Mouse (Mus musculus) limb, embryonic 14.5 days (tissue): Measurements from ENCODE around the gene Ephb3. TPM values are rescaled to one million over a fixed set of nuclear protein-coding genes. Genes with fewer than 3 reads are reported as not detected.
A peak's percentile ranks its signal among the peaks of the same experiment; 100 is the strongest.

Experiments used
- ATAC-seq: fragments of 200-750 bp; cut with Nextera tagmentation; 2 replicates; pipeline ENCODE4 v1.8.0; 2017; ENCODE audit warnings: low read depth, moderate number of reproducible peaks, moderate TSS enrichment; ENCODE audit not compliant: low FRiP score
- DNase-seq: peaks from one replicate; pipeline ENCODE4 v3.0.0-alpha.2; 2015; ENCODE audit warnings: low spot score
- H3K27ac ChIP-seq: fragments of 300-500 bp; sonication (generic); replicated peaks from 2 replicates; pipeline ENCODE4 v1.5.1; 2014; ENCODE audit warnings: low read depth, mild to moderate bottlenecking, low read length, moderate library complexity, mixed read lengths
- H3K27me3 ChIP-seq: fragments of 300-500 bp; sonication (generic); 2 replicates; pipeline ENCODE4 v1.6.1; 2014; ENCODE audit warnings: low read length, mixed read lengths; ENCODE audit not compliant: control insufficient read depth, insufficient read depth
- H3K36me3 ChIP-seq: fragments of 300-500 bp; sonication (generic); 2 replicates; pipeline ENCODE4 v1.6.1; 2014; ENCODE audit warnings: mild to moderate bottlenecking, low read length, moderate library complexity, mixed read lengths; ENCODE audit not compliant: control insufficient read depth, insufficient read depth
- H3K4me1 ChIP-seq: fragments of 300-500 bp; sonication (generic); 2 replicates; pipeline ENCODE4 v1.6.1; 2014; ENCODE audit warnings: antibody characterized with exemption, low read length, mixed read lengths; ENCODE audit not compliant: control insufficient read depth, insufficient read depth
- H3K4me2 ChIP-seq: fragments of 300-500 bp; sonication (generic); replicated peaks from 2 replicates; pipeline ENCODE4 v1.6.1; 2014; ENCODE audit warnings: low read depth, mild to moderate bottlenecking, low read length, moderate library complexity; ENCODE audit not compliant: severe bottlenecking
- H3K4me3 ChIP-seq: fragments of 300-500 bp; sonication (generic); replicated peaks from 2 replicates; pipeline ENCODE4 v1.5.1; 2014; ENCODE audit warnings: low read length
- H3K9ac ChIP-seq: fragments of 300-500 bp; sonication (generic); 2 replicates; pipeline ENCODE4 v1.6.1; 2014; ENCODE audit warnings: mild to moderate bottlenecking, low read depth, low read length, moderate library complexity; ENCODE audit not compliant: severe bottlenecking
- H3K9me3 ChIP-seq: fragments of 300-500 bp; sonication (generic); 2 replicates; pipeline ENCODE4 v1.6.1; 2016; ENCODE audit warnings: low read length; ENCODE audit not compliant: control insufficient read depth
- POLR2A ChIP-seq: fragments of 200-500 bp; IDR thresholded peaks from 2 replicates; pipeline ENCODE4 v1.8.0; 2012; ENCODE audit warnings: inconsistent platforms, mild to moderate bottlenecking, moderate library complexity, borderline replicate concordance; ENCODE audit not compliant: insufficient read depth, insufficient read length; ENCODE audit errors: extremely low read depth
- WGBS: fragments of 180-500 bp; shearing (Covaris S2); extraction: QIAGEN DNeasy Blood & Tissue Kit; methylation state at CpG from one replicate; pipeline ENCODE4 v1.1.7; 2014; 5-methylcytosine and 5-hydroxymethylcytosine counted together
- microRNA-seq: library from miRNA; unstranded; fragments of <30 nt; microRNA quantifications from one replicate; pipeline ENCODE4, GENCODE M21; 2016
- polyA plus RNA-seq, 2 experiments: library from polyadenylated mRNA; depleted of rRNA in 1 of 2; stranded (reverse) in 1 of 2; unstranded in 1 of 2; fragments of >200 nt; fragmentation: Nextera tagmentation in 1 of 2; extraction: Ambion mirVana in 1 of 2; gene quantifications; 2 replicates each; pipeline versions ENCODE4 v1.2.1 to v1.2.3; 2012 to 2014

Ephb3 gene
- polyA plus RNA-seq, 2 experiments, result 37.0 to 70.9 TPM

DNA sequence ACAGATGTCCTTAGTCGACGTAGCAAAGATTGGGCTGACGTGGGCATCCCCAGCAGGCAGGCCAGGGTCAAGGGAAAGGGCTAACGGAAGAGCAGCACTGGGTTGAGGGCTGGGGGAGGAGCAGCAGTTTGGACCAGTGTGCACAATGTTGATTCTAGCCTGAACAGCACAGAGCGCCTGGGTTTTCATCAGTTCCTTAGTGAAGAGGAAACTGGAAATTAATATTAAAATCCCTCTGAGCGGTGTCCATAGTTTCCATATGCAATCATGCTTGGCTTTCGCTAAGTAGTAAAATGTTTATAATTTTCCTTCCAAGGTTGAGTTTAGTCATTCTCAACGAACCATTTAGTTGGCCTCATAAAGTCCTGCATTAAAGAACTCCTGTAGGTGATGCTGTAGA is 65.2 kb downstream of the Ephb3 start:
- peak overlapping the region; percentile 49 for H3K27ac ChIP-seq
- H3K27me3 ChIP-seq, result no peaks in the 10 kb centered on the region
- no peak overlapping the region for H3K4me2 ChIP-seq
- H3K4me1 ChIP-seq, result peaks cover 47% of the 10 kb centered on the region
- no peak overlapping the region for H3K9ac ChIP-seq
- ATAC-seq (no peak), DNase-seq (peak; percentile 69)
- no peaks in the 10 kb centered on the region for H3K9me3 ChIP-seq
- TF ChIP-seq POLR2A, result no peak
- H3K4me3 ChIP-seq, result no peak overlapping the region
- 38% methylated on average over 8 of the region's 8 CpGs for WGBS
- H3K36me3 ChIP-seq, result no peaks in the 10 kb centered on the region

DNA sequence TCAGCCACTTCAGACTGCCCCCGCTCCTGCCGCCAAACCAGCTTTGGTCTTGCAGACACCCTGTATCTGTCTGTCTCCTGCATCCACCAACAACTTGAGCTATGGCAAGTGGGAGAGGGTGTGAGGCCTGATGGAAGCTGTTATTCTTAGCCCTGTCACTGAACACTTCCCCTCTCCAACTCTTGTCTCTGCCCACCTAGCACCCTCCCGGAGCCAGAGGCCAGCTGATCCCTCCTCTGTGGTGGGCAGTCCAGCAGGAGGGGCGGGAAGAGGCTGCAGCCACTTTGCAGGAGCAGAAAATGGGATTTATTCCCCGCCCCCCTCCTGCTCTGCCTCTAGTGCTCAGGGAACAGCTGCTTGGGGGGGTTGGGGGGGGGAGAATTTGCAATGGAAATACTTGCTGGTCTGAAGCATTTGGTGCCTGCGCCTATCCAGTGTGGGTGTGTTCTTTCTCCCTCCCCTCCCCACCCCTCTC is 67.3 kb downstream of the Ephb3 start:
- H3K4me2 ChIP-seq, result no peak overlapping the region
- WGBS, result 45% methylated on average over 5 of the region's 6 CpGs
- TF ChIP-seq POLR2A, result no peak
- DNase-seq, result peak; percentile 46
- no peaks in the 10 kb centered on the region for H3K9me3 ChIP-seq
- no peak overlapping the region for H3K9ac ChIP-seq
- no peaks in the 10 kb centered on the region for H3K36me3 ChIP-seq
- ATAC-seq, result peak; percentile 29; the same call in 1 of the 2 replicates
- peaks cover 52% of the 10 kb centered on the region for H3K4me1 ChIP-seq
- no peaks in the 10 kb centered on the region for H3K27me3 ChIP-seq
- H3K27ac ChIP-seq, result no peak overlapping the region
- no peak overlapping the region for H3K4me3 ChIP-seq

- Histone ChIP-seq H3K9me3 (no peaks in the 10 kb centered on the region), H3K36me3 (no peaks in the 10 kb centered on the region), H3K27me3 (no peaks in the 10 kb centered on the region), H3K4me3 (no peak overlapping the region), H3K4me2 (no peak overlapping the region), H3K4me1 (peaks cover 52% of the 10 kb centered on the region), H3K9ac (no peak overlapping the region), H3K27ac (peak overlapping the region; percentile 55; the same call in 1 of the 2 replicates)
- TF ChIP-seq POLR2A, result no peak
- 39% methylated on average over 4 of the region's 4 CpGs for WGBS
- DNase-seq (no peak), ATAC-seq (no peak)
These were observed 68.2 kb downstream of the Ephb3 start for GRCm38 (mm10) chr16:21272748-21273147.

Small RNAs within 50 kb of the gene (microRNA-seq; reads per million reads assigned to microRNA genes)
- gene Mir7680, result not detected

Other genes with a start within 250 kb of the Ephb3 start
- 0.28 and 0.31 TPM in 2 replicates for gene Teddm3, start 50.8 kb upstream of the Ephb3 start, polyA plus RNA-seq (2012; rRNA removed)
- 0.69 and 2.1 TPM in 2 replicates for gene Teddm3, start 50.8 kb upstream of the Ephb3 start, polyA plus RNA-seq (2014; fragmentation: Nextera tagmentation; extraction: Ambion mirVana)
- gene Vps8, start 218.4 kb downstream of the Ephb3 start, polyA plus RNA-seq (2012; rRNA removed), result 11.0 and 13.1 TPM in 2 replicates
- gene Vps8, start 218.4 kb downstream of the Ephb3 start, polyA plus RNA-seq (2014; fragmentation: Nextera tagmentation; extraction: Ambion mirVana), result 15.2 and 23.6 TPM in 2 replicates